Mouse (Mus musculus): ENCODE measurements around the gene Abi3.

DNA sequence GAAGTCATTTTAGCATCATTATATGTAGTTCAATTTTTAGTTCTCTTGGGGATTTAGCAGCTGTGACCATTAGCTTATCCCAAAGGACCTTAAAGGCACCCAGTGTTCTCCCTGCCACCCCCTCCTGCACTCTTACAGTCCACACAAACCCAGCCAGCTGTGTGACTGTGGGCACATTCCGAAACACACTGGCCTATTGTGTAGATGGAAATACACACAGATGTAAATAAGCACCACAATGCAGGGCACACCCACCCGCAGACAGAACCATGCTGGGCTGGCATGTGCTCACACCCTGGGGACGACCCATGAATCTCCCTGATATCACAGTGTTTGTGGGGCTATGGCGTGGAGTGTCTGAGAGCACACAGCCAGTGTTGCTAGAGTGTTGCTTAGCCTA, 30.1 kb downstream of the Abi3 start:
- TF ChIP-seq GATA1 (IDR thresholded peaks at IDR 0.05; ENCODE audit: low read length) (no peak), TAL1 (IDR thresholded peaks at IDR 0.05; ENCODE audit: low read length) (no peak)
